Mouse (Mus musculus): ENCODE results near the gene Xylb.

DNA sequence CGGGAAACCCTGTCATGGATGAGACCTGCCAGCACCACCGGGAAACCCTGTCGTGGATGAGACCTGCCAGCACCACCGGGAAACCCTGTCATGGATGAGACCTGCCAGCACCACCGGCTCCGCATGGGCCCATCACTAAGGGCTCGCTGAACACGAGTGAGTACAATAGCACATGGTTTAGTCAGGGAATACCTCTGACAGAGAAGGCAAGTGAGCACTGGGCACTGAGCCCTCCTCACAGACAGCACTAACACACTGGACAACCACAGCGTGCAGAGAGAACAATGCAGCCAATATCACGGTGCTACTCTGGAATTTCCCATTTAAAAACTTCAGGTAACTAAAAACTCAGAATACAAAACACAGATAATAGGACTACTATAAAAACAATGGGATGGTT, 44.1 kb upstream of the Xylb start:
- no peak for TF ChIP-seq CTCF (conservative IDR thresholded peaks at IDR 0.05; ENCODE audit: insufficient read depth, insufficient read length, low read depth, low read length)
- no peak for TF ChIP-seq POLR2A (IDR thresholded peaks at IDR 0.05; ENCODE audit: low read depth, low read length)
